ENCODE assay signal across 8 mouse cellular contexts in the genomic region with DNA sequence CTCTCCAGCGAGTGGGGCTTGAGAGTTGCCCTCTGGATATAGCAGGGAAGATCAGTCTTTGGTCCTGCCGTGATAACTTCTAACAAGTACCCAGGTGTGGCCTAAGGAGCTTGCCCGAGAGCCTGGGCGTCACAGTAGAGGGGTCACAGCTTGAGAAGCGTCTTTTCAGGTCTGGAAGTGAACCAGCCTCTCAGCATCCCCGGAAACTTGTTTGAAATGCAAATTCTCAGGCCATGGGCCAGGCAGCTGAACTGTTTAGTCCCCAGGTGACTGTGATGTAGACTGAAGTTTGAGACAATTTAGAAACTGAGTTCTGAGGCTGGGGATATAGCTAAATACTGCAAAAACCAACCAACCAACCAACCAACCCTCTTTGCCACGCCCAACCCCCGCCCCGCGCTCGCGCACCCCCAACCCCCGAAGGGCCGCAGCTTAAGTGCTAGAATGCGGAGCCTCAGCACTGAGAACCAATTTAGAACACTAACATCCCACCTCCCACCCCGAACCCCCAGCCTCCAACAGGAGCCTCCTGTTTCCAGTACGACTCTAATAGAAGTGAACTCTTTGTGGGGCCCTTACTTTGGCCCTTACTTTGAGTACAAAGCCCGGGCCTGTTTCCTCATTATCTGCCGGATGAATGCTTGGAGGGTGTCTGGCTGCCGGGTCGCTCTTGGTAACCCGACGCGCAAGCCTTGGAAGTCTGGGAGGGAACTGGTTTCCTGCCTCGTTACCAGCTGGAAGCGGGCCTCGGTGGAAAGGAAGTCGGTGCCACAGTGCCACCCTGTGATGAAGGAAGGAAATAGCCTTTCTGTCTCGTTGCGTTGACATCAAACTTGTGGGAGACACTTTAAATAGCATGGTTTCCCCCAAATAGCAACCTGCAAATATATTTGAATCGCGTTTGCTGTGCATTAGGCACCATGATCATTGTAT.
DNase-seq lines count a peak whose midpoint lies in the region; ATAC-seq and TF ChIP-seq lines count a peak whose summit lies in the region.

No protein-coding gene starts in this region.

- intact Hi-C loops in heart, postnatal 25 days (cut with DNase I): loop anchor here (1.0 to 5.0 kb wide), 4 partner anchors 68 to 573 kb away; a partner anchor contains a TSS

- ATAC-seq in G1E (ENCODE audit: extremely low read depth, insufficient number of reproducible peaks, low FRiP score, poor library complexity, severe bottlenecking): no peak
- peak; percentile 82 for ATAC-seq in cerebellum, adult (ENCODE audit: insufficient number of reproducible peaks, low FRiP score, low TSS enrichment)
- ATAC-seq in forebrain, embryonic 16.5 days: peak; percentile 91
- ATAC-seq in liver, postnatal 0 days: peak; percentile 45
- peak; percentile 90 for ATAC-seq in neural tube, embryonic 15.5 days (ENCODE audit: low FRiP score)

- H3K27me3 ChIP-seq in G1E (ENCODE audit: insufficient read depth, low read length): peaks cover 30% of the 10 kb centered on the region
- H3K27me3 ChIP-seq in forebrain, embryonic 16.5 days (replicated peaks; ENCODE audit: control insufficient read depth, insufficient read depth, low read length): no peaks in the 10 kb centered on the region
- H3K27me3 ChIP-seq in liver, postnatal 0 days (ENCODE audit: insufficient read depth, low read length): no peaks in the 10 kb centered on the region
- no peaks in the 10 kb centered on the region for H3K27me3 ChIP-seq in neural tube, embryonic 15.5 days (replicated peaks)
- no peaks in the 10 kb centered on the region for H3K27me3 ChIP-seq in thymus, adult 2 months (ENCODE audit: control insufficient read depth, insufficient read depth, low read length)

- H3K36me3 ChIP-seq in G1E (replicated peaks): no peaks in the 10 kb centered on the region
- no peaks in the 10 kb centered on the region for H3K36me3 ChIP-seq in forebrain, embryonic 16.5 days (ENCODE audit: control insufficient read depth, insufficient read depth)
- H3K36me3 ChIP-seq in liver, postnatal 0 days (replicated peaks; ENCODE audit: insufficient read depth, low read length): no peaks in the 10 kb centered on the region
- H3K36me3 ChIP-seq in neural tube, embryonic 15.5 days: no peaks in the 10 kb centered on the region
- no peaks in the 10 kb centered on the region for H3K36me3 ChIP-seq in thymus, adult 2 months (ENCODE audit: control insufficient read depth, insufficient read depth, low read length)

- TF ChIP-seq POLR2A in thymus, adult 2 months (IDR thresholded peaks at IDR 0.05; ENCODE audit: control insufficient read depth, extremely low read depth, insufficient read depth, low read length, poor library complexity): no peak

- WGBS in forebrain, embryonic 16.5 days: 4% methylated on average over 32 of the region's 32 CpGs
- 21% methylated on average over 32 of the region's 32 CpGs for WGBS in liver, postnatal 0 days (ENCODE audit: insufficient replicate concordance)
- 5% methylated on average over 32 of the region's 32 CpGs for WGBS in neural tube, embryonic 15.5 days
- 62% methylated on average over 32 of the region's 32 CpGs for WGBS in thymus, adult 2 months

- peak; percentile 39 for DNase-seq in G1E (ENCODE audit: low spot score)
- DNase-seq in heart, postnatal 25 days (ENCODE audit: low spot score): peak; percentile 53
- DNase-seq in layer of hippocampus, adult 11-12 months (ENCODE audit: low spot score): peak; percentile 76
- peak; percentile 80 for DNase-seq in liver, postnatal 0 days
- DNase-seq in thymus, adult 2 months: peak; percentile 47

- peak overlapping the region; percentile 20 for H3K9ac ChIP-seq in forebrain, embryonic 16.5 days (replicated peaks; ENCODE audit: low read depth, low read length)
- H3K9ac ChIP-seq in liver, postnatal 0 days (replicated peaks): no peak overlapping the region; the same call in 1 of the 2 replicates
- peak overlapping the region; percentile 23; the same call in 1 of the 2 replicates for H3K9ac ChIP-seq in neural tube, embryonic 15.5 days (replicated peaks)

- no peaks in the 10 kb centered on the region for H3K4me1 ChIP-seq in G1E (ENCODE audit: insufficient read depth, low read depth, low read length)
- H3K4me1 ChIP-seq in forebrain, embryonic 16.5 days (replicated peaks; ENCODE audit: control insufficient read depth, insufficient read depth, low read length): peaks cover 17% of the 10 kb centered on the region
- H3K4me1 ChIP-seq in liver, postnatal 0 days (ENCODE audit: insufficient read depth): peaks cover 4% of the 10 kb centered on the region; the same call in 1 of the 2 replicates
- peaks cover 19% of the 10 kb centered on the region for H3K4me1 ChIP-seq in neural tube, embryonic 15.5 days
- H3K4me1 ChIP-seq in thymus, adult 2 months (replicated peaks; ENCODE audit: control insufficient read depth, insufficient read depth, low read length): no peaks in the 10 kb centered on the region

- no peaks in the 10 kb centered on the region for H3K9me3 ChIP-seq in G1E (replicated peaks)
- H3K9me3 ChIP-seq in forebrain, embryonic 16.5 days (ENCODE audit: control insufficient read depth, low read length): no peaks in the 10 kb centered on the region
- H3K9me3 ChIP-seq in liver, postnatal 0 days (ENCODE audit: low read length): no peaks in the 10 kb centered on the region
- H3K9me3 ChIP-seq in neural tube, embryonic 15.5 days (replicated peaks): no peaks in the 10 kb centered on the region

- peak; percentile 42 for TF ChIP-seq CTCF in G1E (IDR thresholded peaks at IDR 0.05; ENCODE audit: low read depth, low read length)
- peak; percentile 89 for TF ChIP-seq CTCF in liver, postnatal 0 days (IDR thresholded peaks at IDR 0.05; ENCODE audit: low read depth)
- TF ChIP-seq CTCF in thymus, adult 2 months (IDR thresholded peaks at IDR 0.05; ENCODE audit: borderline replicate concordance, control insufficient read depth, extremely low read depth, insufficient read depth, low read length, poor library complexity): peak; percentile 52; the same call in 1 of the 2 replicates

- TF ChIP-seq EP300 in liver, postnatal 0 days (IDR thresholded peaks at IDR 0.05; ENCODE audit: low read depth): no peak

- H3K4me2 ChIP-seq in forebrain, embryonic 16.5 days (ENCODE audit: low read length): peak overlapping the region; percentile 51
- H3K4me2 ChIP-seq in liver, postnatal 0 days (ENCODE audit: low read depth, low read length): peak overlapping the region; percentile 78
- peak overlapping the region; percentile 62 for H3K4me2 ChIP-seq in neural tube, embryonic 15.5 days

- no peak overlapping the region for H3K4me3 ChIP-seq in G1E (ENCODE audit: low read depth, low read length)
- H3K4me3 ChIP-seq in forebrain, embryonic 16.5 days (replicated peaks; ENCODE audit: low read length): peak overlapping the region; percentile 38
- peak overlapping the region; percentile 37 for H3K4me3 ChIP-seq in liver, postnatal 0 days (ENCODE audit: low read depth, low read length)
- H3K4me3 ChIP-seq in neural tube, embryonic 15.5 days (replicated peaks): peak overlapping the region; percentile 34
- H3K4me3 ChIP-seq in thymus, adult 2 months (ENCODE audit: control insufficient read depth, insufficient read depth, low read length): no peak overlapping the region

- H3K27ac ChIP-seq in forebrain, embryonic 16.5 days (ENCODE audit: low read length): no peak overlapping the region
- H3K27ac ChIP-seq in liver, postnatal 0 days (ENCODE audit: low read depth): no peak overlapping the region
- H3K27ac ChIP-seq in neural tube, embryonic 15.5 days (replicated peaks): peak overlapping the region; percentile 46
- no peak overlapping the region for H3K27ac ChIP-seq in thymus, adult 2 months (ENCODE audit: control insufficient read depth, insufficient read depth, low read length)

Comparison
In these comparisons a context has a peak if more than half of its experiments do, and no peak if none do; other contexts are left out.
1. H3K4me3 ChIP-seq: peak in forebrain, embryonic 16.5 days (single experiment), liver, postnatal 0 days (single experiment) and neural tube, embryonic 15.5 days (single experiment); none in G1E (single experiment) and thymus, adult 2 months (single experiment).
2. Peak in every context shown above with its lines, with median percentiles within 50 percentile points of each other: DNase-seq, CTCF ChIP-seq and H3K4me2 ChIP-seq.